Mouse (Mus musculus) heart, postnatal 14 days (tissue): Measurements from ENCODE around the gene Fggy. TPM values are rescaled to one million over a fixed set of nuclear protein-coding genes. Genes with fewer than 3 reads are reported as not detected.

ENCODE experiments used
- DNase-seq, 2 experiments: peaks; one replicate each; pipeline ENCODE4 v3.0.0; 2021 to 2022
- intact Hi-C: fragments of 180-260 bp; cut with DNase I; formaldehyde crosslinking; loops from one replicate; pipeline ENCODE4 v1.15.1; 2025
- total RNA-seq, 2 experiments: library from RNA; stranded (reverse); gene quantifications; 2 replicates each; pipeline ENCODE4 v1.2.3; 2021

Fggy gene
- total RNA-seq, 2 experiments from 2014 or later, result 6.0 to 6.7 TPM

- DNase-seq, result no peak
- intact Hi-C loops, result no loop called here
These were observed 371.5 kb downstream of the Fggy start for GRCm38 (mm10) chr4:95928846-95929245.

GRCm38 (mm10) chr4:95929936-95930335 lies 372.6 kb downstream of the Fggy start:
- intact Hi-C loops, result no loop called here
- no peak for DNase-seq

GRCm38 (mm10) chr4:95931331-95931730 lies 374.0 kb downstream of the Fggy start:
- DNase-seq, result no peak
- intact Hi-C loops, result no loop called here

- intact Hi-C loops, result no loop called here
These were observed 376.6 kb downstream of the Fggy start for GRCm38 (mm10) chr4:95933801-95934356.

GRCm38 (mm10) chr4:95934384-95935035 lies 377.2 kb downstream of the Fggy start:
- no peak for DNase-seq
- intact Hi-C loops, result no loop called here

More at GRCm38 (mm10) chr4:95933801-95934356, 376.6 kb downstream of the Fggy start:
- DNase-seq, result no peak

GRCm38 (mm10) chr4:95938701-95939100 lies 381.4 kb downstream of the Fggy start:
- no peak for DNase-seq
- intact Hi-C loops, result no loop called here

GRCm38 (mm10) chr4:95947896-95948295 lies 390.6 kb downstream of the Fggy start:
- intact Hi-C loops, result no loop called here
- no peak for DNase-seq

- no peak for DNase-seq
- intact Hi-C loops, result no loop called here
These were observed 396.0 kb downstream of the Fggy start for GRCm38 (mm10) chr4:95953328-95953727.

GRCm38 (mm10) chr4:95966928-95967724 lies 409.8 kb downstream of the Fggy start, which contains the start of gene Hook1:
Gene Hook1 (plus strand): TSS chr4:95967240.
- intact Hi-C loops, result no loop called here
- DNase-seq, result peak; percentile 79 to 85
